Mouse (Mus musculus) bone marrow macrophage, adult 2 months (primary cell): ENCODE results near the gene Nop9. TPM values are rescaled to one million over a fixed set of nuclear protein-coding genes. Genes with fewer than 3 reads are reported as not detected.

Experiments
- H3K27ac ChIP-seq: 2 replicates; pipeline ENCODE4 v1.5.1; 2012; ENCODE audit warnings: low read depth, low read length; ENCODE audit not compliant: insufficient read depth
- H3K4me1 ChIP-seq: 2 replicates; pipeline ENCODE4 v1.6.1; 2012; ENCODE audit warnings: low read length; ENCODE audit not compliant: control insufficient read depth, insufficient read depth
- H3K4me3 ChIP-seq: 2 replicates; pipeline ENCODE4 v1.5.1; 2012; ENCODE audit warnings: mild to moderate bottlenecking, low read length, moderate library complexity; ENCODE audit not compliant: insufficient read depth
- CTCF ChIP-seq: IDR thresholded peaks from 2 replicates; pipeline ENCODE4 v1.5.1; 2012; ENCODE audit warnings: low read depth, mild to moderate bottlenecking, low read length, moderate library complexity
- POLR2A ChIP-seq: IDR thresholded peaks from 2 replicates; pipeline ENCODE4 v1.6.1; 2012; ENCODE audit warnings: mild to moderate bottlenecking, low read depth, low read length, borderline replicate concordance
- polyA plus RNA-seq: library from polyadenylated mRNA; stranded (reverse); fragments of >200 nt; gene quantifications from 2 replicates; pipeline ENCODE4 v1.2.4, GENCODE M21; 2012; ENCODE audit not compliant: missing spikeins, insufficient read depth, insufficient read length

Nop9 gene
- polyA plus RNA-seq, 1 experiment = 22.1 TPM

DNA sequence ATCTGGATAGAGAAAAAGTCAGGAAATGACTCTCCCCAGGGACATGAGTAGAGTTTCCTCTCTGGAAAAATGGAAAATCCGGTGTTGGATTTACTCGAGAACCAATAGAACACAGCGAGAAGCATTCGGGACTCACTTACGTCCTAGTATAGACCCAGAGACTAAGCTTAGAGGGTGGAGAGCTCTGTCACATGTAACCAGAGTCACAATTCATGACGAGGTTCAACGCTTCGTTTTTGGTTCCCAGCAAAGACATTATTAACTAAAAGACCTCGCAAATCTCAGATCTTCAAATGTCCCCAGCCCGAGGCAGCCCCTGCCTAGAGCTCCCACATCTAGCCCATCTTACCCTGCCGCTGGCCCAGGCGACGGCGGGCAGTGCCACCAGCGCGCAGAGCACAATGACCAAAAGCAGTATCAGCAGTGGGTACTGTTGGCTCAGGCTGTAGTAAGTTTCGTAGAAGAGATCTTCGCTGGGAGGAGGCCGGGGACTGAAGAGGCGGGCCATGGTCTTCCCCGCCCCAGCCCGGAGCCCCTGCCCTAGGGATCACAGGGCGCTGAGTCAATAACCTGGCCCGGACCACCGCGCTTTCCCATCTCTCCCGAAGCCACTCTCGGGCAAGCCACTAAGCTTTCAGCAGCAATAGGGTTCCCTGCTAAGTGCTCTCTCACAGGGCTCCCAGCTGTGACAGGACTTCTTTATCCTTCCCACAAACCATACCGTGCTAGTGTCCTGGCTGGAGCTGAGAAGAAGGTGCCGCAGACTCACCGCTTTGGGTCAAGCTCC lies 37.9 kb downstream of the Nop9 start:
- no peak overlapping the region for H3K4me3 ChIP-seq
- no peak overlapping the region for H3K27ac ChIP-seq
- 0 out of 2 replicates have a peak, but pooled peaks cover 5% of the 10 kb centered on the region for H3K4me1 ChIP-seq
- no peak for TF ChIP-seq POLR2A
- no peak for TF ChIP-seq CTCF

GRCm38 (mm10) chr14:55783958-55784235 lies 38.4 kb downstream of the Nop9 start, which contains the start of gene Adcy4:
Gene Adcy4 (minus strand): TSS chr14:55784095.
- H3K4me1 ChIP-seq = peaks cover 6% of the 10 kb centered on the region; the same call in 1 of the 2 replicates
- H3K27ac ChIP-seq = no peak within 1 kb of the TSS
- TF ChIP-seq CTCF = no peak
- TF ChIP-seq POLR2A = no peak
- H3K4me3 ChIP-seq = no peak within 1 kb of the TSS

DNA sequence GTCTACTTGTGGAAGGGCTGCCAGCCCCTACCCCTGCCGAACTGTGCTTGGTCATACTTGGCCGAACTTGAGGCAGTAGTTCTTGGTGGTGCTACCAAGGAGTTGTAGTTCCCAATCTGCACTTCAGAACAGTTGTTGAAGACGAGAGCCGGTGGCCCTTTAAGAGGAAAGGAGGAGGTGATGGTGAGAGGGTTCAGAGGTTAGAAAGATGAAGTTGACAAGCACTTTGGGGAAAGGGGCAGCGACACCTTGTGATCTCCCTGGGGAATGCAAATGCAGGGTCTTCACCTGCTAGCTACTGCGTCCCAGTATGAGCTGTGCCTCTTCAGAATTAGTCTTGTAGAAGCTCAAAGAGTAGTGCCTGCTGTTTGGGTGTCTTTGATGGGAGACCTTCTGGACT lies 39.7 kb downstream of the Nop9 start:
- no peak for TF ChIP-seq POLR2A
- no peak for TF ChIP-seq CTCF
- H3K4me1 ChIP-seq = peaks cover 7% of the 10 kb centered on the region; the same call in 1 of the 2 replicates

GRCm38 (mm10) chr14:55787731-55788130 lies 42.2 kb downstream of the Nop9 start:
- H3K4me1 ChIP-seq = peaks cover 7% of the 10 kb centered on the region; the same call in 1 of the 2 replicates
- no peak overlapping the region for H3K27ac ChIP-seq
- peak overlapping the region; percentile 66 for H3K4me3 ChIP-seq
- TF ChIP-seq CTCF = no peak
- TF ChIP-seq POLR2A = no peak

More for the DNA sequence above, 39.7 kb downstream of the Nop9 start:
- Histone ChIP-seq H3K4me3 (no peak overlapping the region), H3K27ac (no peak overlapping the region)

- H3K4me3 ChIP-seq = peak within 1 kb of the TSS; percentile 66
- TF ChIP-seq CTCF (no peak), POLR2A (no peak)
- peaks cover 12% of the 10 kb centered on the region for H3K4me1 ChIP-seq
- no peak within 1 kb of the TSS for H3K27ac ChIP-seq
These were observed 43.0 kb downstream of the Nop9 start, which contains the start of gene Ripk3 for GRCm38 (mm10) chr14:55788256-55789050. Gene Ripk3 (minus strand): TSS chr14:55788865.

- Histone ChIP-seq H3K4me1 (peaks cover 26% of the 10 kb centered on the region), H3K4me3 (no peak overlapping the region), H3K27ac (peak overlapping the region; percentile 31; the same call in 1 of the 2 replicates)
These were observed 48.0 kb downstream of the Nop9 start for GRCm38 (mm10) chr14:55793461-55793860.

GRCm38 (mm10) chr14:55793946-55794345 lies 48.5 kb downstream of the Nop9 start:
- H3K4me1 ChIP-seq = peaks cover 23% of the 10 kb centered on the region
- TF ChIP-seq POLR2A (no peak), CTCF (no peak)
- H3K27ac ChIP-seq = peak overlapping the region; percentile 31; the same call in 1 of the 2 replicates
- H3K4me3 ChIP-seq = no peak overlapping the region

More at GRCm38 (mm10) chr14:55793461-55793860, 48.0 kb downstream of the Nop9 start:
- TF ChIP-seq POLR2A (no peak), CTCF (no peak)

DNA sequence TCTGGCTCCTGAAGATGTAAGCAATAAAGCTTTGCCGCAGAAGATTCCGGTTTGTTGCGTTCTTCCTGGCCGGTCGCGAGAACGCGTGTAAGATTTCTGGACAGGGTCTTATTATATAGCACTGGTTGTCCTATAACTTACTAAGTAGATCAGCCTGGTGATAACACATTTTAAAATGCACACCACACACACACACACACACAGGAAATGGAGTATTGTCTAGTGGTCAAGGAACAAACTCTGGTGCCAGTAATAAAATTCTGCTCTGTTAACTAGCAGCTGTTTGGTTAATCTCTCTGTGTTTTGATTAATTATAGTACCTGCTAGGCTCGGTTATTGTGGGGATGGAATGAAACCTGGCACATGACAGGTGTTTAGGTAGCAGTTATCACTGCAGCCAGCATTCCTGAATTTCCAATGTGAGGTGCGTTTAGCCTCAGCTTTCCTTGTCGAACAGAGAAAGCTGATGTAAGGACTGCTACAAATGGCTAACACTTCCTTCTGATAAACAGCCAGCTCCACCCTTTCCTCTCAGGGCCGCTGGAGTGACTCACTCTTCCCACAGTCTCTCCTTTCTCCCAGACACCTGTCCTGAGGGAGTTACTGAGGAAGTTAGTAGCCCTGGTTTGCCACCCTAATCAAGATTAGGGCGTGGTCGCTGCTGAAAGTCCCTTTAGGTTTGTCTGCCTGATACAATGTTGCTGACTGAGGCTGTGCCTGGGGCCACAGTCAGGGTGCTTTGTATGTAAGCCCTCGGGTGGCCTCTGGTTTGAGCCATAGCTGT lies 50.1 kb downstream of the Nop9 start:
- no peak overlapping the region for H3K27ac ChIP-seq
- TF ChIP-seq POLR2A (no peak), CTCF (no peak)
- H3K4me1 ChIP-seq = peaks cover 23% of the 10 kb centered on the region
- H3K4me3 ChIP-seq = no peak overlapping the region

Other genes starting within 250 kb of the Nop9 start
- not detected in 2 replicates for gene Cpne6, start 235.2 kb upstream of the Nop9 start, polyA plus RNA-seq
- gene Nrl, start 220.7 kb upstream of the Nop9 start, polyA plus RNA-seq = not detected in 2 replicates
- 34.7 and 38.6 TPM in 2 replicates for gene Pck2, start 205.4 kb upstream of the Nop9 start, polyA plus RNA-seq
- 54.5 and 57.0 TPM in 2 replicates for gene Dcaf11, start 185.7 kb upstream of the Nop9 start, polyA plus RNA-seq
- not detected in 2 replicates for gene A730061H03Rik, start 185.3 kb upstream of the Nop9 start, polyA plus RNA-seq
- gene Fitm1, start 170.1 kb upstream of the Nop9 start, polyA plus RNA-seq = not detected in 2 replicates
- 382 and 397 TPM in 2 replicates for gene Psme1, start 167.6 kb upstream of the Nop9 start, polyA plus RNA-seq
- 19.3 and 21.9 TPM in 2 replicates for gene Emc9, start 160.4 kb upstream of the Nop9 start, polyA plus RNA-seq
- gene Psme2, start 154.6 kb upstream of the Nop9 start, polyA plus RNA-seq = 219 and 291 TPM in 2 replicates
- gene Rnf31, start 154.0 kb upstream of the Nop9 start, polyA plus RNA-seq = 38.5 and 45.6 TPM in 2 replicates
- 74.7 and 77.7 TPM in 2 replicates for gene Irf9, start 142.1 kb upstream of the Nop9 start, polyA plus RNA-seq
- 0.25 TPM in 1 of 2 replicates, not detected in the other for gene Rec8, start 127.7 kb upstream of the Nop9 start, polyA plus RNA-seq
- 31.4 and 33.3 TPM in 2 replicates for gene Ipo4, start 109.7 kb upstream of the Nop9 start, polyA plus RNA-seq
- 0.59 and 3.0 TPM in 2 replicates for gene Gm49378, start 107.8 kb upstream of the Nop9 start, polyA plus RNA-seq
- gene Tm9sf1, start 101.9 kb upstream of the Nop9 start, polyA plus RNA-seq = 61.9 and 64.9 TPM in 2 replicates
- 1.6 and 1.7 TPM in 2 replicates for gene Tssk4, start 95.5 kb upstream of the Nop9 start, polyA plus RNA-seq
- gene Mdp1, start 85.2 kb upstream of the Nop9 start, polyA plus RNA-seq = 35.9 and 36.3 TPM in 2 replicates
- 38.8 and 41.2 TPM in 2 replicates for gene Gmpr2, start 73.8 kb upstream of the Nop9 start, polyA plus RNA-seq
- gene Nedd8, start 73.6 kb upstream of the Nop9 start, polyA plus RNA-seq = 318 and 335 TPM in 2 replicates
- 18.0 and 19.5 TPM in 2 replicates for gene Tinf2, start 63.9 kb upstream of the Nop9 start, polyA plus RNA-seq
- gene Tgm1, start 31.8 kb upstream of the Nop9 start, polyA plus RNA-seq = 0.59 and 1.1 TPM in 2 replicates
- gene Rabggta, start 23.4 kb upstream of the Nop9 start, polyA plus RNA-seq = 28.2 and 29.4 TPM in 2 replicates
- 117 and 120 TPM in 2 replicates for gene Dhrs1, start within 50 bp of the Nop9 start, polyA plus RNA-seq
- gene Cideb, start 12.8 kb downstream of the Nop9 start, polyA plus RNA-seq = 0.67 TPM in 1 of 2 replicates, not detected in the other
- 0.15 and 0.25 TPM in 2 replicates for gene Ltb4r2, start 15.7 kb downstream of the Nop9 start, polyA plus RNA-seq
- gene Ltb4r1, start 20.3 kb downstream of the Nop9 start, polyA plus RNA-seq = 1.5 and 1.7 TPM in 2 replicates
- not detected in 2 replicates for gene Adcy4, start 38.4 kb downstream of the Nop9 start, polyA plus RNA-seq
- 28.4 and 31.8 TPM in 2 replicates for gene Ripk3, start 43.2 kb downstream of the Nop9 start, polyA plus RNA-seq
- 0.36 and 0.99 TPM in 2 replicates for gene Nfatc4, start 77.5 kb downstream of the Nop9 start, polyA plus RNA-seq
- 2.3 and 3.2 TPM in 2 replicates for gene Nynrin, start 108.3 kb downstream of the Nop9 start, polyA plus RNA-seq
- 0.16 TPM in 1 of 2 replicates, not detected in the other for gene Cbln3, start 138.7 kb downstream of the Nop9 start, polyA plus RNA-seq
- gene Khnyn, start 139.3 kb downstream of the Nop9 start, polyA plus RNA-seq = 26.8 and 28.9 TPM in 2 replicates
- 2.0 and 3.2 TPM in 2 replicates for gene Sdr39u1, start 154.6 kb downstream of the Nop9 start, polyA plus RNA-seq
- not detected in 2 replicates for gene Cma1, start 199.0 kb downstream of the Nop9 start, polyA plus RNA-seq
- gene Cma2, start 205.3 kb downstream of the Nop9 start, polyA plus RNA-seq = not detected in 2 replicates